Mouse (Mus musculus) C2C12 (cell line): ENCODE data around the gene Cyp1a2.

ENCODE experiments used
- CEBPB ChIP-seq: IDR thresholded peaks from one replicate; pipeline ENCODE4 v1.6.1; 2011; ENCODE audit warnings: low read depth, mild to moderate bottlenecking, control low read depth, moderate library complexity
- CTCF ChIP-seq: IDR thresholded peaks from one replicate; pipeline ENCODE4 v1.5.1; 2011; ENCODE audit not compliant: control insufficient read depth, insufficient read depth, insufficient read length
- FOSL1 ChIP-seq: IDR thresholded peaks from one replicate; pipeline ENCODE4 v1.8.0; 2011; ENCODE audit warnings: mild to moderate bottlenecking, low read length; ENCODE audit not compliant: poor library complexity, insufficient read depth, severe bottlenecking
- MAX ChIP-seq: IDR thresholded peaks from one replicate; pipeline ENCODE4 v1.6.1; 2011; ENCODE audit warnings: mild to moderate bottlenecking, control low read depth
- MYOD1 ChIP-seq: IDR thresholded peaks from one replicate; pipeline ENCODE4 v1.6.1; 2011; ENCODE audit warnings: low read depth; ENCODE audit not compliant: control insufficient read depth, insufficient read length
- MYOG ChIP-seq: IDR thresholded peaks from one replicate; pipeline ENCODE4 v1.6.1; 2011; ENCODE audit not compliant: control insufficient read depth, insufficient read length; ENCODE audit errors: extremely low read depth
- USF1 ChIP-seq: IDR thresholded peaks from one replicate; pipeline ENCODE4 v1.6.1; 2011; ENCODE audit warnings: low read depth, mild to moderate bottlenecking, control low read depth, moderate library complexity

DNA sequence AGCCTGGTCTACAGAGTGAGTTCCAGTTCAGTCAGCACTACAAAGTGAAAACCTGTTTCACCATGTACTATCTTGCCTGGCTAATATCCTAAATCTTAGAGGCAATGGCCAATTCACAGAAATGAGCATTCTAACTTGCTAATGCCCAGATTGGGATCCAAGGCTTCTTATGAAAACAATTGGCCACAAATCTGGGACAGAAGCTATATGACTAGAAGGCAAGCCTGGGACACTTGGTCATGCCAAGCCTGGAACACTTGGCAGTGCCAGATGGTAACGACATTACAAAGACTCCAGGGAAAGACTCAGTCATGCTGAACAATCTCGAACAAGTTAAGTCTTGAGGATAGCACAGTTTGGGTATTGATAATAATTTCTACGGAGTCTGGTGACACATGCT lies 23.0 kb upstream of the Cyp1a2 start:
- TF ChIP-seq CTCF (no peak), CEBPB (no peak), USF1 (no peak), MYOG (no peak), MAX (no peak), FOSL1 (no peak), MYOD1 (no peak)
